ENCODE assay signal across 8 mouse cellular contexts in the genomic region with DNA sequence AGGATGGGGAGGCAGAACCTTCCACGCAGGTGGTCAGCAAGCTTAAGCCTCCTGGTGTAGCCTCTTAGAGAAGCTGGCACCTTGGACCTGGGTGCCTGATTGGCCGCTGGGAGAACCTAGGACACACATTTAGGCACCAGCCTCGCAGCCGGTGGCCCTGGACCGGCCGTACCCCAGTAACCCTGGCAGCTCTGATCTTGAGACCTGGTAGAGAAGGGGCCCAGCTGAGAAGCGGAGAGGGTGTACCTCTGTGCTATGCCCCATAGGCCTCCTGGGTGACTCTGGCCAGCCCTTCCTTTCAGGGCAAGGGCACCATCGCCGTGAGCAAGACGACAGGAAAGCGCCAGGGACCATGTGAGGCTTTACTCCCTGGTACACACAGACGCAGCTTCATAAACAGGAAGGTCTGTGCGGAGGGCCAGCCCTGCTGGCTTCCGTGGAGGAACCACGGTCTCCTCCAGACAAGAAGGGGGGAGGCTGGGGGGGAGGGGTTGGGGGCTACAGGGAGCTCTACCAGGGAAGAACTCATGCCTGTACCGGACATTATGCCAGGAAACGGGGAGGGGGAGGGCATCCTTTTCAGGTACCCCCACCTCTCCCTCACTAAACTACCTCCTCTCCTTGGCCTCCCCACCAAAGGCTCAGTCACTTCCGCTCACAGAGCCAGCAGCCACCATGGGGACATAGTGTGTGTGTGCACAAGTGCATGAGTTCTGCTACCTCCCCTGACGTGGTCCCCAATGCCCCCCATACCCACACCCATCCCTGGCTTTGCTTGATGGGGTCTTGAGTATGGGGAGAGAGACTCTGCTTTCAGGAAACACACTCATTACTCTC. TPM values are rescaled to one million over a fixed set of nuclear protein-coding genes. Genes with fewer than 3 reads are reported as not detected.
DNase-seq lines count a peak whose midpoint lies in the region; ATAC-seq and TF ChIP-seq lines count a peak whose summit lies in the region.

No protein-coding gene starts in this region.

- no peak for TF ChIP-seq EP300 in stomach, postnatal 0 days (optimal IDR thresholded peaks at IDR 0.05)

- DNase-seq in CD8-positive naive resting alpha-beta T cell, adult 2 months (ENCODE audit: low read depth in 2 of 2, low spot score in 2 of 2), result peak; percentile 53 to 56
- peak; percentile 48 to 60 for DNase-seq in heart, postnatal 14 days
- DNase-seq in kidney, postnatal 36 days, result peak; percentile 70 to 76
- no peak for DNase-seq in stomach, postnatal 0 days (ENCODE audit: low spot score)
- no peak for DNase-seq in left cerebral cortex, adult 18-20 months (ENCODE audit: low spot score in 2 of 2)
- DNase-seq in layer of hippocampus, adult 18-20 months (ENCODE audit: low spot score in 2 of 2), result no peak

- no peak overlapping the region for H3K9ac ChIP-seq in stomach, postnatal 0 days (ENCODE audit: low read length)

- no peak for TF ChIP-seq POLR2A in cortical plate, adult 2 months (IDR thresholded peaks at IDR 0.05; ENCODE audit: extremely low read depth, insufficient read depth, low read length)

- H3K4me3 ChIP-seq in cortical plate, adult 2 months (ENCODE audit: insufficient read depth, low read length), result peak overlapping the region; percentile 17; the same call in 1 of the 2 replicates
- H3K4me3 ChIP-seq in megakaryocyte, embryonic 14.5 days (replicated peaks), result peak overlapping the region; percentile 95
- no peak overlapping the region for H3K4me3 ChIP-seq in stomach, postnatal 0 days (ENCODE audit: low read depth, low read length)

- peak; percentile 41; the same call in 1 of the 2 replicates for ATAC-seq in stomach, postnatal 0 days (ENCODE audit: low FRiP score, low TSS enrichment)

- H3K27me3 ChIP-seq in megakaryocyte, embryonic 14.5 days (replicated peaks), result no peaks in the 10 kb centered on the region
- H3K27me3 ChIP-seq in stomach, postnatal 0 days (ENCODE audit: control insufficient read depth, insufficient read depth, low read length), result no peaks in the 10 kb centered on the region

- H3K4me2 ChIP-seq in stomach, postnatal 0 days (replicated peaks; ENCODE audit: low read depth), result peak overlapping the region; percentile 8; the same call in 1 of the 2 replicates

- intact Hi-C loops in heart, postnatal 14 days (cut with DNase I), result no loop called here

- peaks cover 52% of the 10 kb centered on the region for H3K36me3 ChIP-seq in megakaryocyte, embryonic 14.5 days (replicated peaks; ENCODE audit: low read length)
- 0 out of 2 replicates have a peak, but pooled peaks cover 3% of the 10 kb centered on the region for H3K36me3 ChIP-seq in stomach, postnatal 0 days (ENCODE audit: control insufficient read depth, insufficient read depth, low read length)

- peak overlapping the region; percentile 91 for H3K27ac ChIP-seq in cortical plate, adult 2 months (ENCODE audit: insufficient read depth, low read length)
- H3K27ac ChIP-seq in stomach, postnatal 0 days (replicated peaks), result peak overlapping the region; percentile 65

- no peak for TF ChIP-seq CTCF in cortical plate, adult 2 months (IDR thresholded peaks at IDR 0.05; ENCODE audit: extremely low read depth, insufficient read depth, low read length)
- TF ChIP-seq CTCF in stomach, postnatal 0 days (IDR thresholded peaks at IDR 0.05; ENCODE audit: low read depth), result no peak

- whole genome bisulfite sequencing in stomach, postnatal 0 days, result 61% methylated on average over 17 of the region's 19 CpGs

- H3K9me3 ChIP-seq in megakaryocyte, embryonic 14.5 days, result peaks cover 5% of the 10 kb centered on the region
- 0 out of 2 replicates have a peak, but pooled peaks cover 3% of the 10 kb centered on the region for H3K9me3 ChIP-seq in stomach, postnatal 0 days (ENCODE audit: control insufficient read depth, low read length)

- 0 out of 2 replicates have a peak, but pooled peaks cover 1% of the 10 kb centered on the region for H3K4me1 ChIP-seq in cortical plate, adult 2 months (ENCODE audit: control insufficient read depth, insufficient read depth, low read length)
- H3K4me1 ChIP-seq in megakaryocyte, embryonic 14.5 days, result peaks cover 49% of the 10 kb centered on the region
- no peaks in the 10 kb centered on the region for H3K4me1 ChIP-seq in stomach, postnatal 0 days (replicated peaks; ENCODE audit: control insufficient read depth, insufficient read depth)

RNA-seq across cellular contexts. Expression of gene Mfng, which starts 1.5 kb away (rescaled TPM):
- 5.8 and 6.3 TPM in 2 replicates for polyA plus RNA-seq in cortical plate, adult 2 months (2012; rRNA removed)
- total RNA-seq in heart, postnatal 14 days (2021), result 10 to 100 TPM; 14.0 to 14.6 TPM
- polyA plus RNA-seq in megakaryocyte, embryonic 14.5 days (2012; ENCODE audit: insufficient read depth, low replicate concordance), result 36.6 and 48.4 TPM in 2 replicates
- 5.6 and 7.2 TPM in 2 replicates for polyA plus RNA-seq in stomach, postnatal 0 days (2015; fragmentation: Nextera tagmentation; extraction: Ambion mirVana)
- 1 to 10 TPM; 3.8 to 4.2 TPM for total RNA-seq in left cerebral cortex, adult 18-20 months (2021)
- 1 to 10 TPM; 6.0 to 6.2 TPM for total RNA-seq in layer of hippocampus, adult 18-20 months (2021)

RNA-seq across cellular contexts. Expression of gene Card10, which starts 31.1 kb away (rescaled TPM):
- polyA plus RNA-seq in cortical plate, adult 2 months (2012; rRNA removed), result 4.7 and 5.2 TPM in 2 replicates
- 10 to 100 TPM; 20.3 to 20.6 TPM for total RNA-seq in heart, postnatal 14 days (2021)
- 1.5 and 2.1 TPM in 2 replicates for polyA plus RNA-seq in megakaryocyte, embryonic 14.5 days (2012; ENCODE audit: insufficient read depth, low replicate concordance)
- polyA plus RNA-seq in stomach, postnatal 0 days (2015; fragmentation: Nextera tagmentation; extraction: Ambion mirVana), result 2.4 and 2.8 TPM in 2 replicates
- 1 to 10 TPM; 4.8 to 4.9 TPM for total RNA-seq in left cerebral cortex, adult 18-20 months (2021)
- total RNA-seq in layer of hippocampus, adult 18-20 months (2021), result 1 to 10 TPM; 5.9 to 6.7 TPM

RNA-seq across cellular contexts. Expression of gene Elfn2, which starts 53.2 kb away (rescaled TPM):
- 59.2 and 65.2 TPM in 2 replicates for polyA plus RNA-seq in cortical plate, adult 2 months (2012; rRNA removed)
- 1 to 10 TPM; 3.5 to 4.2 TPM for total RNA-seq in heart, postnatal 14 days (2021)
- 0.26 and 0.28 TPM in 2 replicates for polyA plus RNA-seq in megakaryocyte, embryonic 14.5 days (2012; ENCODE audit: insufficient read depth, low replicate concordance)
- polyA plus RNA-seq in stomach, postnatal 0 days (2015; fragmentation: Nextera tagmentation; extraction: Ambion mirVana), result 0.06 and 0.11 TPM in 2 replicates
- total RNA-seq in left cerebral cortex, adult 18-20 months (2021), result 100 to 1,000 TPM; 165 to 168 TPM
- total RNA-seq in layer of hippocampus, adult 18-20 months (2021), result 100 to 1,000 TPM; 206 to 214 TPM

Comparison
In these comparisons a context has a peak if more than half of its experiments do, and no peak if none do; other contexts are left out.
1. DNase-seq: peak in CD8-positive naive resting alpha-beta T cell, adult 2 months (2 of 2), heart, postnatal 14 days (2 of 2) and kidney, postnatal 36 days (2 of 2); none in stomach, postnatal 0 days (single experiment), left cerebral cortex, adult 18-20 months (0 of 2) and layer of hippocampus, adult 18-20 months (0 of 2).
2. RNA of gene Elfn2, which starts 53.2 kb away (total RNA-seq): 206 to 214 TPM in layer of hippocampus, adult 18-20 months and 165 to 168 TPM in left cerebral cortex, adult 18-20 months; 3.5 to 4.2 TPM in heart, postnatal 14 days; every median in the first group is over 10 times any median in the second.